Mouse (Mus musculus) spleen, adult 2 months (tissue): ENCODE measurements around the gene Eif4a1. TPM values are rescaled to one million over a fixed set of nuclear protein-coding genes. Genes with fewer than 3 reads are reported as not detected.

Experiments
- DNase-seq, 2 experiments: peaks; one replicate each; pipeline versions ENCODE4 v3.0.0 to v3.0.0-alpha.2; 2012 to 2021; ENCODE audit warnings: low spot score in 2 of 2, low read depth in 1 of 2
- H3K27ac ChIP-seq: fragments of 200-500 bp; 2 replicates; pipeline ENCODE4 v1.5.1; 2012; ENCODE audit warnings: low read length, inconsistent platforms; ENCODE audit not compliant: insufficient read depth
- H3K27me3 ChIP-seq: fragments of 200-500 bp; 2 replicates; pipeline ENCODE4 v1.6.1; 2012; ENCODE audit warnings: mild to moderate bottlenecking, moderate library complexity, low read length, inconsistent platforms; ENCODE audit not compliant: control insufficient read depth, insufficient read depth
- H3K36me3 ChIP-seq: fragments of 200-500 bp; 2 replicates; pipeline ENCODE4 v1.6.1; 2012; ENCODE audit warnings: mild to moderate bottlenecking, low read length, inconsistent platforms; ENCODE audit not compliant: control insufficient read depth, insufficient read depth
- H3K4me1 ChIP-seq: fragments of 200-500 bp; 2 replicates; pipeline ENCODE4 v1.6.1; 2011; ENCODE audit warnings: inconsistent platforms; ENCODE audit not compliant: control insufficient read depth, insufficient read depth, insufficient read length
- H3K4me3 ChIP-seq: fragments of 200-500 bp; 2 replicates; pipeline ENCODE4 v1.5.1; 2011; ENCODE audit warnings: mild to moderate bottlenecking, inconsistent platforms; ENCODE audit not compliant: insufficient read depth, insufficient read length; ENCODE audit errors: extremely low read depth
- CTCF ChIP-seq: fragments of 200-500 bp; IDR thresholded peaks from 2 replicates; pipeline ENCODE4 v1.5.1; 2011; ENCODE audit warnings: mild to moderate bottlenecking, inconsistent platforms; ENCODE audit not compliant: insufficient read depth, insufficient read length, insufficient replicate concordance; ENCODE audit errors: extremely low read depth
- POLR2A ChIP-seq: fragments of 200-500 bp; IDR thresholded peaks from 2 replicates; pipeline ENCODE4 v1.6.1; 2011; ENCODE audit warnings: low read depth, low read length, inconsistent platforms
- WGBS: fragments of 180-500 bp; shearing (Covaris S2); methylation state at CpG from one replicate; pipeline ENCODE4 v1.1.7; 2018; 5-methylcytosine and 5-hydroxymethylcytosine counted together
- polyA plus RNA-seq: library from polyadenylated mRNA; depleted of rRNA; stranded (reverse); fragments of >200 nt; gene quantifications from 2 replicates; pipeline ENCODE4 v1.2.3, GENCODE M21; 2012

Eif4a1 gene
- polyA plus RNA-seq, 1 experiment: 196 TPM

DNA sequence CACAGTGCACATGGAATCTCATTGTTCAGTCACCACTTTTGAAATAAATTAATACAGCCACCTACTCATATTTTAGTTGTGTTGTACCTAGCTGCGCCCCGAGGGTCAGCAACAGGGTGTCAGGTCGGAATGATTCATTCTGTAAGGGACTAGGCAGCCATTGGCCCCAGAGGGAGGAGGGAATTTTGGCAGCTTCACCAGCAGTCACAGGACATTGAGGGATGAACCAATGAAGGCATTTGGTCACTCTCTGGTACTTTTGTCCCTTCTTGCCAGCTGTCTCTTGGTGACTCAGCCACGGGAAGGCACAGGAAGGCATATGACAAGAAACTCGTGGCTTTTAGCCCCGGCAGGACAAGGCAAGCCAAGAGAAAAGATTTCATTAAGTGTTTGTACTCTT lies 8.4 kb downstream of the Eif4a1 start:
- no peak overlapping the region for H3K4me3 ChIP-seq

DNA sequence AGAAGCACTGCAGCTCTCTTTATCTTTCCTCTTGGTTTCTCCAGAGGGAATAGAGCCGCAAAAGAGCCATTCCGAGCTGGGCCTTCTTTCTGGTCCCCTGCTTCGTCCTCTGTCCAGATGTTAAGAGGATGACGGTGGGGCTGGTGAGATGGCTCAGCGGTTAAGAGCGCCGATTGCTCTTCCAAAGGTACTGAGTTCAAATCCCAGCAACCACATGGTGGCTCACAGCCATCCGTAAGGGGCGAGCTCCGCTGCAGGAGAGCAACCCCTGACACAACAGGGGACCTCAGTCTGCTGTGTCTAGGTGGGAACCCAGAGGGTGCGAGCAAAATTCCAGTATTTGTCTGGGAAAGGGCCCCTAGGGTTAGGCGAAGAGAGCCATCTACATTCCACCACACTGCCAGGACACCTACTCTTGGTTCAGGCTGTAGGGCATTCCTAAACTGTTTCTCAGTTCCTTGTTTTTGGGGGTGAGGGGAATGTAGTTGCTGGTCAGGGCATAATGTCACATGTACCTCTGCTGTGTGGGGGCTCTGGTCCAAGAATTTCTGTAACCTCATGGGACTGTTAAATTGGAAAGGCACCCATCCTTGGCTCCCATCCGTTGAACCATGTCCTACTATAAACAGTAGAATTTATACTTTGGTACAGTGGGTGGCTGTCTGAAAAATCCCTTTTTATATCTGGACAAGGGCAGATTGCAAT lies 9.1 kb downstream of the Eif4a1 start:
- TF ChIP-seq CTCF (no peak), POLR2A (no peak)
- no peak for DNase-seq
- H3K4me3 ChIP-seq: peak overlapping the region; percentile 91
- no peaks in the 10 kb centered on the region for H3K27me3 ChIP-seq
- peaks cover 8% of the 10 kb centered on the region; the same call in 1 of the 2 replicates for H3K4me1 ChIP-seq
- H3K36me3 ChIP-seq: peaks cover 16% of the 10 kb centered on the region
- peak overlapping the region; percentile 98 for H3K27ac ChIP-seq
- 77% methylated on average over 13 of the region's 13 CpGs for WGBS

More for the DNA sequence above, 8.4 kb downstream of the Eif4a1 start:
- 72% methylated on average over 6 of the region's 6 CpGs for WGBS
- H3K36me3 ChIP-seq: peaks cover 16% of the 10 kb centered on the region
- peaks cover 8% of the 10 kb centered on the region; the same call in 1 of the 2 replicates for H3K4me1 ChIP-seq
- H3K27ac ChIP-seq: peak overlapping the region; percentile 98; the same call in 1 of the 2 replicates
- TF ChIP-seq POLR2A (no peak), CTCF (no peak)
- H3K27me3 ChIP-seq: no peaks in the 10 kb centered on the region
- no peak for DNase-seq

DNA sequence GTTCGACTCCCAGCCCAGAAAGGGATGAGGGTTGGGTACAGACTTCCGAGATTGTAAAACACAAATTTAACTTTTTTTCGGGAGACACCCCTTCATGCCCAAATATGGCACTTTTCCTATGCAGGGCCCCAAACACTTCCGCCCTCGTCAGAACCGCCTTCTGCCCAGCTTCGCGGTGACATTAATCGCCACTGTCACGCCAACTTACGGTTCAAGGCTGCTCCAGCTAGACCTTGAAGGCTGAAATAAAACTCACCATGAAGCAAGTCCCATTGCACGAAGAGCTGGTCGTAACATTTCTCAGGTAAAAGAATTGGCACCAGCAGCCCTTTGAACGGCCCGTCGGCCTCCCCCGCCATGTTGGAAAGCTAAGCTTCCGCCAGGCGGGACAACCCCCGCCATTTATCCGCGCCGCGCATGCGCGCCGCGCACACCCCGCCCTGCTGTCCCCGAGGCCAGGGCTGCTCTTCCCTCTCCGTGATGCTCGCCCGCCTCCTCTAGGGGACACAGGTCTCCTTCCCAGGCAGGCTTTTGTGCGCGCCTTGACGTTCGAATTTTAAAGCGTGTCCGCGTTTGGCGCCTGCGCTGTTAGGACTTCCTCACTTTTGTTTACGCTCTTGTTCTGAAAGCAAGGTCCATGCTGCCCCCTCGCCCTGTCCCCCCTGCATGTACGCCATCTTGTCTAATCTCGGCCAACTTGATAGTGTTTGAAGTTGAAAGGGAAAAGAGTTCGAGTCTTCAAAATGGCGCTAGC lies 9.8 kb downstream of the Eif4a1 start, which contains the start of gene Mpdu1:
TSS of gene Mpdu1 (minus strand) at position 430 of the 754 bp plus-strand sequence.
- H3K4me1 ChIP-seq: peaks cover 8% of the 10 kb centered on the region; the same call in 1 of the 2 replicates
- H3K36me3 ChIP-seq: peaks cover 14% of the 10 kb centered on the region
- no peaks in the 10 kb centered on the region for H3K27me3 ChIP-seq
- under 1% methylated on average over 48 of the region's 48 CpGs for WGBS
- H3K4me3 ChIP-seq: peak within 1 kb of the TSS; percentile 91
- H3K27ac ChIP-seq: peak within 1 kb of the TSS; percentile 98
- TF ChIP-seq CTCF (peak; percentile 25; the same call in 1 of the 2 replicates), POLR2A (peak; percentile 78)
- DNase-seq: peak; percentile 91 to 95

DNA sequence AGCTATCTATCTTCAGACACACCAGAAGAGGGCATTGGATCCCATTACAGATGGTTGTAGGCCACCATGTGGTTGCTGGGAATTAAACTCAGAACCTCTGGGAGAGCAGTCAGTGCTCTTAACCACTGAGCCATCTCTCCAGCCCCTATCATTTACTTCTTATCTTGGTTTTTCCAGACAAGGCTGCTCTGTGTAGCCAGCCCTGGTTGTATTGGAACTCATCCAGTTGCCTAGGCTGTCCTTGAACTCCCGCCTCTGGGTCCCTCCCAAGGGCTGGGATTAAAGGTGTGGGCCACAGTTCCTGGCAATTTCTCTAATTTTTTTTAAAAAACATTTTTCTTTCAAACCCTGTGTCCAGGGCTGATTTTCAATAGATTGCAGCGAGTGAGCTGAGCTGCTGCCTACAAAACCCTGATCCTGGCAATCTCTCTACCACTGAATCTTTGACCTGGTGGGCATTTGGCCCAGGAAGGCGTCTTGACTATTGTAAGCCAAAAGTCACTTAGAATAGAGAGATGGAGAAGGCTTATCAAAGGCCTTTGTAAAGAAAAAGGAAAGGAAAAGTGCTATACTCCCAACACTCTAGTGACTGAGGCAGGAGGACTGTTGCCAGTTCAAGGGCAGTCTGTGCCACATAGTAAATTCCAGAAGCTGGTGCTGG lies 10.9 kb downstream of the Eif4a1 start:
- H3K4me1 ChIP-seq: peaks cover 8% of the 10 kb centered on the region; the same call in 1 of the 2 replicates
- peak overlapping the region; percentile 91; the same call in 1 of the 2 replicates for H3K4me3 ChIP-seq
- H3K27me3 ChIP-seq: no peaks in the 10 kb centered on the region
- no peak overlapping the region for H3K27ac ChIP-seq
- TF ChIP-seq POLR2A (no peak), CTCF (no peak)
- no peak for DNase-seq
- H3K36me3 ChIP-seq: peaks cover 15% of the 10 kb centered on the region
- 65% methylated on average over 3 of the region's 3 CpGs for WGBS

DNA sequence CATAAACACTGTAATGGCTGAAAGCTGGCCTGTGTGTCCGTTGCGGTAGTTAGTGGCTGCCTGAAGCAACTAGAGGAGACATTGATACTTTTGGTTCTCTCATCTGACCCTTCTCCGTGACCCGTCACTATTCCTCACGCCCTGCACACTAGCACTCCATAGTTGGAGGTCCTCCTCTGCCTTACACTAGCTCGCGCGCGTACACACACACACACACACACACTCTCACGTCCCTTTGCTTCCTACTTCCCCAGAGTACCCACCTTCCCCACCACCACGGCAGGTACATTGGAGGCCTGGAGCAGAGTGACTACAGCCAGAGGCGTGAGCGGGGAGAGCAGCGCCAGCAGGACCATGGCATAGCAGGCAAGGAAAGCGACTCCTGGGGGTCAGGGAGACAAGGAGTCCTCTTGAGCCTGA lies 14.8 kb downstream of the Eif4a1 start:
- peaks cover 24% of the 10 kb centered on the region for H3K36me3 ChIP-seq
- TF ChIP-seq CTCF (no peak), POLR2A (no peak)
- no peaks in the 10 kb centered on the region for H3K4me1 ChIP-seq
- H3K4me3 ChIP-seq: no peak overlapping the region
- no peak for DNase-seq
- WGBS: 85% methylated on average over 15 of the region's 15 CpGs
- no peaks in the 10 kb centered on the region for H3K27me3 ChIP-seq
- H3K27ac ChIP-seq: no peak overlapping the region

DNA sequence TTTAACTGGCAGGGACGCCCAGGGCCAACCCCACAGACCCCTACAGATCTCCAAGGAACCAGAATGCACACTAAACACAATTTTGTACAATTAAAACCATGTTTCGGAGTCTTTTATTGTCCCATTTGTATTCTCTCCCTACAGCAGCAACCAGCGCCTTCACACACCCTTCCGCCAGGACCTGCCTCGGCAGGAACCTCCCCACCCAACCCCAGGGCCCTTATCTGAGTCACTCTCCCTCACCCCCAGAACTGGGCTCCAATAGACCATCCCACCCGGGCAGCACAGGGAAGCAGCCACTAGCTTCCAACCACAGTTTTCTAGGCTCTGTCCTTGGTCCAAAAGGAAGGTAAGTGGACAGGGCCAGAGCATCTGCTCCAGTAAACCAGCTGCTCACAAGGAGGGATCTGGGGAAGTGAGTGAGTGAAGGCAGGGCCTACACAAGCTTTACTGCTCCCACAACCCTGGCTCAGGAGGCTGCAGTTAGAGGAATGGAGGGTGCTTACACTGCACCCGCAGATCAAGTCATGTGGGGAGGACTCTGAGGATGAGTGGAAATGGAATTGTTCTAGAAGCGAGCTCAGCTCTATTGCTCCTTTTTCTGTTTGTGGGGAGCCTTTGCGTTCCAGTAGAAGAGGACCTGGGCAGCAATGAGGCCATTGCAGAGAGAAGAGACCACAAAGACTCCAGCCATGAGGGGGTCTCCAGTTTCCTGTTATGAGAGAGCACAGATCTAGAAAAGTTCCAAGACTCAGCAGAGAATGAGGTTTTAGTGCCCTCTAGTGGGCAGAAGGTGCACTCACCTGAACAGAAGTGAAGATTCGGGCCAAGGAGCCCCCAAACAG lies 15.4 kb downstream of the Eif4a1 start:
- DNase-seq: no peak
- TF ChIP-seq POLR2A (no peak), CTCF (peak; percentile 62; the same call in 1 of the 2 replicates)
- Histone ChIP-seq H3K36me3 (peaks cover 29% of the 10 kb centered on the region), H3K27me3 (no peaks in the 10 kb centered on the region), H3K4me3 (no peak overlapping the region), H3K27ac (no peak overlapping the region), H3K4me1 (no peaks in the 10 kb centered on the region)
- WGBS: 71% methylated on average over 10 of the region's 10 CpGs
